Mouse (Mus musculus) granulocyte monocyte progenitor cell, adult 5-6 weeks (primary cell): ENCODE measurements around the gene Slc7a5. TPM values are rescaled to one million over a fixed set of nuclear protein-coding genes. Genes with fewer than 3 reads are reported as not detected.

Source experiments
- total RNA-seq, 2 experiments: library from RNA; stranded (forward) in 1 of 2; stranded (reverse) in 1 of 2; fragments of 200-712, 200-1000 nt in 1 of 2; fragments of >200 nt in 1 of 2; fragmentation: Nextera tagmentation in 1 of 2; gene quantifications; 2 replicates each; pipeline ENCODE4 v1.2.3; 2014 to 2017

Gene Slc7a5
- total RNA-seq, 2 experiments from 2014 or later, result 22.8 to 63.6 TPM

Other genes with a start within 250 kb of the Slc7a5 start
- gene Jph3, start 178.1 kb downstream of the Slc7a5 start, total RNA-seq (2014; fragmentation: Nextera tagmentation), result not detected in 2 replicates
- gene Jph3, start 178.1 kb downstream of the Slc7a5 start, total RNA-seq (2017), result not detected in 2 replicates
- gene Klhdc4, start 78.1 kb downstream of the Slc7a5 start, total RNA-seq (2014; fragmentation: Nextera tagmentation), result 41.4 and 44.4 TPM in 2 replicates
- 29.6 and 35.0 TPM in 2 replicates for gene Klhdc4, start 78.1 kb downstream of the Slc7a5 start, total RNA-seq (2017)
- gene Car5a, start 37.2 kb upstream of the Slc7a5 start, total RNA-seq (2014; fragmentation: Nextera tagmentation), result not detected in 2 replicates
- not detected in 2 replicates for gene Car5a, start 37.2 kb upstream of the Slc7a5 start, total RNA-seq (2017)
- 12.9 and 16.4 TPM in 2 replicates for gene Banp, start 42.1 kb upstream of the Slc7a5 start, total RNA-seq (2014; fragmentation: Nextera tagmentation)
- gene Banp, start 42.1 kb upstream of the Slc7a5 start, total RNA-seq (2017), result 19.3 and 31.1 TPM in 2 replicates